In genomic region chr12:98347550-98348318, GRCm38 (mm10) we compare ENCODE assay signal across 10 mouse cellular contexts.
DNase-seq lines count a peak whose midpoint lies in the region; ATAC-seq lines count a peak whose summit lies in the region.
"Had no signal": no experiment of that assay in that cellular context is flagged by ENCODE, and none has a peak within 500 bp of the region (broad histone marks: within the 10 kb centered on the region; RNA-seq: fewer than 3 reads in every experiment).

No protein-coding gene starts in this region.

- no peaks in the 10 kb centered on the region for H3K9me3 ChIP-seq in hindbrain, embryonic 11.5 days (ENCODE audit: control insufficient read depth, low read length)
- no peaks in the 10 kb centered on the region for H3K9me3 ChIP-seq in hindbrain, embryonic 10.5 days
- H3K9me3 ChIP-seq in hindbrain, embryonic 13.5 days: peaks cover 6% of the 10 kb centered on the region; the same call in 1 of the 2 replicates
- H3K9me3 ChIP-seq: embryonic facial prominence, embryonic 15.5 days; limb, embryonic 15.5 days had no signal

- H3K4me2 ChIP-seq in hindbrain, embryonic 11.5 days (replicated peaks; ENCODE audit: low read depth, low read length): no peak overlapping the region
- H3K4me2 ChIP-seq in hindbrain, embryonic 13.5 days: no peak overlapping the region
- H3K4me2 ChIP-seq: embryonic facial prominence, embryonic 15.5 days; limb, embryonic 15.5 days had no signal

- no peak overlapping the region for H3K4me3 ChIP-seq in hindbrain, embryonic 11.5 days (ENCODE audit: low read depth, low read length)
- no peak overlapping the region for H3K4me3 ChIP-seq in hindbrain, embryonic 10.5 days
- H3K4me3 ChIP-seq in hindbrain, embryonic 13.5 days: no peak overlapping the region
- H3K4me3 ChIP-seq: embryonic facial prominence, embryonic 15.5 days; limb, embryonic 15.5 days had no signal

- 78% methylated on average over 13 of the region's 13 CpGs for WGBS in hindbrain, embryonic 11.5 days
- 78% methylated on average over 13 of the region's 13 CpGs for WGBS in hindbrain, embryonic 10.5 days
- 79% methylated on average over 13 of the region's 13 CpGs for WGBS in hindbrain, embryonic 13.5 days

- ATAC-seq in hindbrain, embryonic 11.5 days (ENCODE audit: low FRiP score): no peak
- no peak for ATAC-seq in hindbrain, embryonic 13.5 days (ENCODE audit: low FRiP score)

- no peaks in the 10 kb centered on the region for H3K36me3 ChIP-seq in hindbrain, embryonic 11.5 days (ENCODE audit: control insufficient read depth, insufficient read depth, low read length)
- H3K36me3 ChIP-seq in hindbrain, embryonic 10.5 days: no peaks in the 10 kb centered on the region
- no peaks in the 10 kb centered on the region for H3K36me3 ChIP-seq in hindbrain, embryonic 13.5 days
- H3K36me3 ChIP-seq: embryonic facial prominence, embryonic 15.5 days; limb, embryonic 15.5 days had no signal

- no peak overlapping the region for H3K9ac ChIP-seq in hindbrain, embryonic 11.5 days (ENCODE audit: low read depth, low read length)
- no peak overlapping the region for H3K9ac ChIP-seq in hindbrain, embryonic 13.5 days
- H3K9ac ChIP-seq: embryonic facial prominence, embryonic 15.5 days; limb, embryonic 15.5 days had no signal

- H3K27ac ChIP-seq in hindbrain, embryonic 11.5 days (ENCODE audit: low read depth, low read length): no peak overlapping the region
- no peak overlapping the region for H3K27ac ChIP-seq in hindbrain, embryonic 10.5 days
- no peak overlapping the region for H3K27ac ChIP-seq in hindbrain, embryonic 13.5 days
- H3K27ac ChIP-seq: embryonic facial prominence, embryonic 15.5 days; limb, embryonic 15.5 days had no signal

- H3K27me3 ChIP-seq in hindbrain, embryonic 11.5 days (ENCODE audit: control insufficient read depth, insufficient read depth, low read length): no peaks in the 10 kb centered on the region
- H3K27me3 ChIP-seq in hindbrain, embryonic 10.5 days (ENCODE audit: insufficient read depth, poor library complexity, severe bottlenecking): no peaks in the 10 kb centered on the region
- H3K27me3 ChIP-seq in hindbrain, embryonic 13.5 days: no peaks in the 10 kb centered on the region
- H3K27me3 ChIP-seq: embryonic facial prominence, embryonic 15.5 days; limb, embryonic 15.5 days had no signal

- no peaks in the 10 kb centered on the region for H3K4me1 ChIP-seq in hindbrain, embryonic 11.5 days (replicated peaks; ENCODE audit: control insufficient read depth, insufficient read depth, low read length)
- no peaks in the 10 kb centered on the region for H3K4me1 ChIP-seq in hindbrain, embryonic 10.5 days (replicated peaks)
- H3K4me1 ChIP-seq in hindbrain, embryonic 13.5 days (replicated peaks): no peaks in the 10 kb centered on the region
- H3K4me1 ChIP-seq: embryonic facial prominence, embryonic 15.5 days; limb, embryonic 15.5 days had no signal

- peak; percentile 67 for DNase-seq in hindbrain, embryonic 11.5 days (ENCODE audit: low spot score)
- no peak for DNase-seq in hindbrain, embryonic 10.5 days (ENCODE audit: low spot score)
- peak; percentile 9 to 10 for DNase-seq in urinary bladder, postnatal 36 days (ENCODE audit: low spot score in 2 of 2)
- no peak for DNase-seq in urinary bladder, postnatal 10 days (ENCODE audit: low spot score)
- peak; percentile 80 for DNase-seq in cerebellum, adult 8-10 months
- DNase-seq in kidney, postnatal 14 days: peak; percentile 44
- peak; percentile 41 to 53 for DNase-seq in natural killer cell, adult 2 months (ENCODE audit: low spot score in 2 of 2)

Comparison
In these comparisons a context has a peak if more than half of its experiments do, and no peak if none do; other contexts are left out.
1. DNase-seq: peak in hindbrain, embryonic 11.5 days (single experiment), urinary bladder, postnatal 36 days (2 of 2), cerebellum, adult 8-10 months (single experiment), kidney, postnatal 14 days (single experiment) and natural killer cell, adult 2 months (2 of 2); none in hindbrain, embryonic 10.5 days (single experiment) and urinary bladder, postnatal 10 days (single experiment).